Mouse (Mus musculus): Measurements from ENCODE around the gene Spx. TPM values are rescaled to one million over a fixed set of nuclear protein-coding genes. Genes with fewer than 3 reads are reported as not detected.

Spx gene
- polyA plus RNA-seq, 1 experiment = 0.85 TPM

DNA sequence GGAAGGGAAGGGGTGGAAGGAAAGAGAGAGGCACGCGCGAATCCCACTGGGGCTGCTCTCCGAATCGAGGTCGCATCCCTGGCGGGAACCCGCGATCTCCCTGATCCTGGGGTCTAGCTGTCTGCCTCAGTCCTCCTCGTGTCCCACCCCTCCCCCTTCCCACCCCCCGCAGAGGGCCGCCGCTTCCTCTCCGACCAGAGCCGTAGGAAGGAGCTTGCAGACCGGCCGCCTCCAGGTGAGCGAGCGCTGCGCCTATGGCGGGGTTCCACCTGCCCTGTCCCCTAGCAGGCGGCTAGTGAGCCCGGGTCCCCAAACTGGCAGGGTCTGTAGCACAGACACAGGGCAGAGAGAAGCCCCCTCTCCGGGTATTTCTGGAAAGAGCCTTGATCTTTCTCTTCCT lies 1.4 kb downstream of the Spx start:
- no peak overlapping the region for H3K4me3 ChIP-seq (ENCODE audit: low read depth, low read length)

DNA sequence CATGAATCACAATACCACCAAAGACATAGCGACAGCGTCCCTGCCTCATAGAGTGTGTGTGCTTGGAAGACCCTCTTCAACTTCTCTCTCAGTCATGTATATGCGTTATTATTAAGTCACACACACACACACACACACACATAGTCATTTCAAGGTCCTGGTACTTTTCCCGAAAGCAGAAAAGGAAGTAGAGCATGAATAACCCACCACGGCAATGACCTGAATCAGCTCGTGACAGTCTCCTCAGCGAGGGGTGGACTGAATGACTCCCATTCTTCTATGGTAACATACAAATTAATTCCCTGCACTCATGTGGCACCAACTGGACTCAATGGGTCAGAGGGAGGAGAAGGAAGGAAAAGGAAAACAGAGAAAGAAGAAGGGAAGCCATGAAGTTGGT lies 11.7 kb downstream of the Spx start:
- TF ChIP-seq POLR2A (IDR thresholded peaks at IDR 0.05; ENCODE audit: low read depth, low read length) (no peak), CTCF (IDR thresholded peaks at IDR 0.05; ENCODE audit: extremely low read depth, insufficient read length, insufficient replicate concordance, low read depth, low read length) (no peak)
- no peaks in the 10 kb centered on the region for H3K36me3 ChIP-seq (ENCODE audit: control insufficient read depth, insufficient read depth, low read length)
- WGBS = 70% methylated on average over 7 of the region's 7 CpGs
- H3K27me3 ChIP-seq (ENCODE audit: control insufficient read depth, insufficient read depth, low read length) = no peaks in the 10 kb centered on the region
- no peaks in the 10 kb centered on the region for H3K4me1 ChIP-seq (ENCODE audit: control insufficient read depth, insufficient read depth, insufficient read length, low read length)
- no peak overlapping the region for H3K27ac ChIP-seq (ENCODE audit: insufficient read depth, low read depth, low read length)
- H3K4me3 ChIP-seq (ENCODE audit: low read depth, low read length) = no peak overlapping the region

More for the DNA sequence above, 1.4 kb downstream of the Spx start:
- Histone ChIP-seq H3K27ac (ENCODE audit: insufficient read depth, low read depth, low read length) (no peak overlapping the region), H3K4me1 (ENCODE audit: control insufficient read depth, insufficient read depth, insufficient read length, low read length) (no peaks in the 10 kb centered on the region), H3K27me3 (ENCODE audit: control insufficient read depth, insufficient read depth, low read length) (peaks cover 13% of the 10 kb centered on the region), H3K36me3 (ENCODE audit: control insufficient read depth, insufficient read depth, low read length) (no peaks in the 10 kb centered on the region)
- TF ChIP-seq CTCF (IDR thresholded peaks at IDR 0.05; ENCODE audit: extremely low read depth, insufficient read length, insufficient replicate concordance, low read depth, low read length) (no peak), POLR2A (IDR thresholded peaks at IDR 0.05; ENCODE audit: low read depth, low read length) (no peak)
- WGBS = 5% methylated on average over 24 of the region's 24 CpGs

DNA sequence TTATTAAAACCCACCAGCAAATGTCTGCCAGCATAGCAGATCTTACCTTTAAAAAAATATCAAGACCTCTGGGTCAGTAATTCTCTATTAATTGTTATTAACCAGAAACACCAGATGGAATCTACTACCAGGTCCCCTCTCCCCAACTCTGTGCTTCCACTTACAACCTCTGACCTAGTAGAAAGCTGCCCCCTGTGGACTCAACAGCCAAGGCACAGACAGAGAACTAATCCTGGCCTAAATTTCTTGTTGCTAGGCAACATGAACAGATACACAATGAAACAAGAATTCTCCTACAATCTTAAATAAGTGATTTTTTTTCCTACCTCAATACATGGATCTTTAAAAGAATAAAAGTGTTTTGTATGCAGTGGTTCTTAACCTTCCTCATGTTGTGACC lies 15.8 kb downstream of the Spx start:
- Histone ChIP-seq H3K4me3 (ENCODE audit: low read depth, low read length) (no peak overlapping the region), H3K4me1 (ENCODE audit: control insufficient read depth, insufficient read depth, insufficient read length, low read length) (no peaks in the 10 kb centered on the region), H3K27ac (ENCODE audit: insufficient read depth, low read depth, low read length) (no peak overlapping the region), H3K36me3 (ENCODE audit: control insufficient read depth, insufficient read depth, low read length) (no peaks in the 10 kb centered on the region), H3K27me3 (ENCODE audit: control insufficient read depth, insufficient read depth, low read length) (no peaks in the 10 kb centered on the region)
- no peak for TF ChIP-seq POLR2A (IDR thresholded peaks at IDR 0.05; ENCODE audit: low read depth, low read length)
- TF ChIP-seq CTCF (IDR thresholded peaks at IDR 0.05; ENCODE audit: extremely low read depth, insufficient read length, insufficient replicate concordance, low read depth, low read length) = no peak

DNA sequence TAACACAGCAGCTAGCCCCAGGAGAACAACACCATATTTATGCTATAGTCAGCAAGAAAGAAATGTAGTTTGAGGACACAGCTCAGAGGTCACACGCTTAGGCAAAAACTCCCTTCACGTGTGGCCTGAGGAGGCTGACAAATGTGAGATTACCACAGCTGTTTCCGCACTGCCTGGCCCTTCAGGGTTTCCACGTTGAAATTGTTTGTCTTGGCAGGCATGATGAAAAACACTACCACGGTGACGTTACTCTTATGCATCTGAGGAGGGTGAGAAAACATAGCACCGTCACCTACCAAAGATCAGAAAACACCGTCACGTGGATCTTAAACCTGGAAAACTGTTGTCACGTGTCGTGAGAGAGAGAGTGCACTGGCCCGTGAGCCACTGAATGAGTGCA lies 38.1 kb downstream of the Spx start:
- H3K27me3 ChIP-seq (ENCODE audit: control insufficient read depth, insufficient read depth, low read length) = no peaks in the 10 kb centered on the region
- H3K27ac ChIP-seq (ENCODE audit: insufficient read depth, low read depth, low read length) = no peak overlapping the region
- no peaks in the 10 kb centered on the region for H3K4me1 ChIP-seq (ENCODE audit: control insufficient read depth, insufficient read depth, insufficient read length, low read length)
- no peak for TF ChIP-seq CTCF (IDR thresholded peaks at IDR 0.05; ENCODE audit: extremely low read depth, insufficient read length, insufficient replicate concordance, low read depth, low read length)
- TF ChIP-seq POLR2A (IDR thresholded peaks at IDR 0.05; ENCODE audit: low read depth, low read length) = no peak
- no peak overlapping the region for H3K4me3 ChIP-seq (ENCODE audit: low read depth, low read length)
- no peaks in the 10 kb centered on the region for H3K36me3 ChIP-seq (ENCODE audit: control insufficient read depth, insufficient read depth, low read length)
- WGBS = 74% methylated on average over 12 of the region's 12 CpGs

DNA sequence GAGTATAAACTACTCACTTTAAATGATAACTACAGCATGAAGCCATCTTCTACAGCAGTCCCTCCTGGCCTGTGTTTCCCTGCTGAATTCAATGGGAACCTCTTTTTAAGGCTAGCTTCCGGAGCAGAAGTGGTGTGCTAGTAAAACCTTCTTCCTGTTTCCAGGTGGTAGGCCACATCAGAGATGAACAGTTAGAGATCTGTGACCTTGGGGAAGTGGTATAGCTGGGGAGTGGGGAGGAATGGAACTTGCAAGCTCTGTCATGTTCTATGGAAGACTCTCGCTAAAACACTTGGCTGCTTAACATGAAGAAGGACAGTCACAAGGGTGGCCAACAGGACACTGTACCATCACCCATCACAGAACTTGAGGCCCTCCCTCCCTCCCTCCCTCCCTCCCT lies 40.1 kb downstream of the Spx start:
- no peak overlapping the region for H3K4me3 ChIP-seq (ENCODE audit: low read depth, low read length)
- no peaks in the 10 kb centered on the region for H3K4me1 ChIP-seq (ENCODE audit: control insufficient read depth, insufficient read depth, insufficient read length, low read length)
- H3K36me3 ChIP-seq (ENCODE audit: control insufficient read depth, insufficient read depth, low read length) = no peaks in the 10 kb centered on the region
- TF ChIP-seq POLR2A (IDR thresholded peaks at IDR 0.05; ENCODE audit: low read depth, low read length) (no peak), CTCF (IDR thresholded peaks at IDR 0.05; ENCODE audit: extremely low read depth, insufficient read length, insufficient replicate concordance, low read depth, low read length) (no peak)
- WGBS = 75% methylated on average over 2 of the region's 2 CpGs
- no peak overlapping the region for H3K27ac ChIP-seq (ENCODE audit: insufficient read depth, low read depth, low read length)
- no peaks in the 10 kb centered on the region for H3K27me3 ChIP-seq (ENCODE audit: control insufficient read depth, insufficient read depth, low read length)

DNA sequence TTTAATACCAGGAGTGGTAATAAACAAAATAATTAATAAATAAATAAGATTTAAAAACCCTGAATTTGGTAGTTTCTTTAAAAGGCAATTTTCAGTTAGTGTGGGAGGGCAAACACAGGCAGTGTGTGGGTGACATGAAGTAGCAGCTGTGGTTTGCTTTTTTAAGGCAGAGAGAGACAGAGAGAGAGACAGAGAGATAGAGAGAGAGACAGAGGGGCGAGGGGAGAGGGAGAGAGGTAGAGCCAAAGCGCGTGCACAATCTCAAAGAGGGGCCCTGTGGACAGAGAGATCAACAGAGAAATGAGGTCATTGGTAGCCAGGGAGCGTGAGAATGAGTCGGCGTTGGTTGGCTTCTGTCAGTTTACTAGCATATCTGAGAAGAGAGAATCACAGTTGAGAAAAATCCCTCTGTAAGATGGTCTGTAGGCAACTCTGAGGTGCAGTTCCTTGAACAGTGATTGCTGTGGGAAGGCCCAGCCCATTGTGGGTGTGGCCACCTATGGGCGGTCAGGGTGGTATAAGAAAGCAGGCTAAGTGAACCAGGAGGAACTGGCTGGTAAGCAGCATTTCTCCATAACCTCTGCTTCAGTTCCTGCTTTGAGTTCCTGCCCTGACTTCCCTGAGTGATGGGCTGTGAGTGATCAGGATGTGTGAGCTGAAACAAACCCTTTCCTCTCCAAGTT lies 42.2 kb downstream of the Spx start:
- no peak for TF ChIP-seq CTCF (IDR thresholded peaks at IDR 0.05; ENCODE audit: extremely low read depth, insufficient read length, insufficient replicate concordance, low read depth, low read length)
- no peak for TF ChIP-seq POLR2A (IDR thresholded peaks at IDR 0.05; ENCODE audit: low read depth, low read length)
- WGBS = 45% methylated on average over 7 of the region's 7 CpGs

DNA sequence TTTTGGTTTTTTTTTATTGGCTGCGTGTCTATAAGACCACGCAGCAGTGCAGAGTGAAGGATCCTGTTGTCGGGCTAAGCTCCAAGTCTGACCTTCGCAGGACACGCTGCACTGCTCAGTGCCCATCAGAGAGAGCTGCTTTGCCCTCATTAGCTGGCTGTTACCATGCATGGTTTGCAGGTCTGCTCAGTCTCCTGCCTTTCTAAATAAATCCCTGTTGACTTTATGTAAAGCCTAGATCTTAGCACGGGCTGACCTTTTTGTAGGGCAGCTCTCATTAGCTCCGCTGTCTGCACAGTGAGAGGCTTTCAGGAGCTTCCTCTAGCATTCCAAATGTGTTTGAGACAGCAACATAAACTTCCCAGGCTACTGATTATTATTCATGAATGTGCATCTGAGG lies 44.8 kb downstream of the Spx start:
- Histone ChIP-seq H3K27me3 (ENCODE audit: control insufficient read depth, insufficient read depth, low read length) (no peaks in the 10 kb centered on the region), H3K36me3 (ENCODE audit: control insufficient read depth, insufficient read depth, low read length) (no peaks in the 10 kb centered on the region), H3K4me1 (ENCODE audit: control insufficient read depth, insufficient read depth, insufficient read length, low read length) (no peaks in the 10 kb centered on the region), H3K4me3 (ENCODE audit: low read depth, low read length) (no peak overlapping the region), H3K27ac (ENCODE audit: insufficient read depth, low read depth, low read length) (no peak overlapping the region)
- 57% methylated on average over 7 of the region's 7 CpGs for WGBS
- TF ChIP-seq CTCF (IDR thresholded peaks at IDR 0.05; ENCODE audit: extremely low read depth, insufficient read length, insufficient replicate concordance, low read depth, low read length) (no peak), POLR2A (IDR thresholded peaks at IDR 0.05; ENCODE audit: low read depth, low read length) (no peak)

More for the DNA sequence above, 42.2 kb downstream of the Spx start:
- no peaks in the 10 kb centered on the region for H3K4me1 ChIP-seq (ENCODE audit: control insufficient read depth, insufficient read depth, insufficient read length, low read length)
- H3K27ac ChIP-seq (ENCODE audit: insufficient read depth, low read depth, low read length) = no peak overlapping the region
- no peaks in the 10 kb centered on the region for H3K27me3 ChIP-seq (ENCODE audit: control insufficient read depth, insufficient read depth, low read length)
- H3K36me3 ChIP-seq (ENCODE audit: control insufficient read depth, insufficient read depth, low read length) = no peaks in the 10 kb centered on the region
- no peak overlapping the region for H3K4me3 ChIP-seq (ENCODE audit: low read depth, low read length)
